Mouse (Mus musculus) myocyte (in vitro differentiated cells): Measurements from ENCODE around the gene Cdk18.

ENCODE experiments used
- CEBPB ChIP-seq: IDR thresholded peaks from 2 replicates; pipeline ENCODE4 v1.6.1; 2011; ENCODE audit warnings: mild to moderate bottlenecking, moderate library complexity; ENCODE audit not compliant: poor library complexity, insufficient read depth, severe bottlenecking
- E2F4 ChIP-seq: IDR thresholded peaks from one replicate; pipeline ENCODE4 v1.6.1; 2011; ENCODE audit warnings: mild to moderate bottlenecking, control low read depth, moderate library complexity; ENCODE audit not compliant: insufficient read depth
- MAX ChIP-seq: IDR thresholded peaks from one replicate; pipeline ENCODE4 v1.6.1; 2011; ENCODE audit warnings: low read depth, mild to moderate bottlenecking, control low read depth
- MYOD1 ChIP-seq, 3 experiments: IDR thresholded peaks; one replicate each; pipeline ENCODE4 v1.6.1; 2011; ENCODE audit warnings: control low read depth in 2 of 3, low read depth in 2 of 3, mild to moderate bottlenecking in 2 of 3, moderate library complexity in 1 of 3; ENCODE audit not compliant: insufficient read length in 2 of 3, control insufficient read depth in 1 of 3
- MYOG ChIP-seq, 3 experiments: IDR thresholded peaks; one replicate each; pipeline ENCODE4 v1.6.1; 2011; ENCODE audit warnings: control low read depth in 2 of 3, low read depth in 2 of 3, mild to moderate bottlenecking in 2 of 3; ENCODE audit not compliant: insufficient read length in 2 of 3, control insufficient read depth in 1 of 3, insufficient read depth in 1 of 3
- POLR2A ChIP-seq: IDR thresholded peaks from one replicate; pipeline ENCODE4 v1.6.1; 2011; ENCODE audit warnings: low read depth, mild to moderate bottlenecking, control low read depth, moderate library complexity; ENCODE audit not compliant: insufficient read length
- POLR2AphosphoS2 ChIP-seq: IDR thresholded peaks from one replicate; pipeline ENCODE4 v1.6.1; 2011; ENCODE audit warnings: low read depth, control low read depth; ENCODE audit not compliant: insufficient read length
- REST ChIP-seq: IDR thresholded peaks from one replicate; pipeline ENCODE4 v1.6.1; 2011; ENCODE audit warnings: mild to moderate bottlenecking, control low read depth, moderate library complexity; ENCODE audit not compliant: insufficient read depth, insufficient read length
- SRF ChIP-seq: IDR thresholded peaks from one replicate; pipeline ENCODE4 v1.6.1; 2011; ENCODE audit warnings: low read depth; ENCODE audit not compliant: control insufficient read depth, insufficient read length
- TCF12 ChIP-seq: IDR thresholded peaks from one replicate; pipeline ENCODE4 v1.6.1; 2011; ENCODE audit warnings: mild to moderate bottlenecking, control low read depth; ENCODE audit not compliant: poor library complexity, insufficient read depth, severe bottlenecking
- TCF3 ChIP-seq: IDR thresholded peaks from one replicate; pipeline ENCODE4 v1.6.1; 2011; ENCODE audit warnings: low read depth, control low read depth; ENCODE audit not compliant: insufficient read length
- USF1 ChIP-seq: IDR thresholded peaks from one replicate; pipeline ENCODE4 v1.6.1; 2011; ENCODE audit warnings: low read depth, mild to moderate bottlenecking, control low read depth, moderate library complexity

- TF ChIP-seq MAX (no peak), REST (no peak), POLR2A (no peak), POLR2AphosphoS2 (no peak), CEBPB (no peak), MYOG (IDR thresholded peaks at IDR 0.05; ENCODE audit: control insufficient read depth in 1 of 3, insufficient read depth in 1 of 3, insufficient read length in 2 of 3, low read depth in 2 of 3) (no peak), E2F4 (no peak), MYOD1 (IDR thresholded peaks at IDR 0.05; ENCODE audit: control insufficient read depth in 1 of 3, insufficient read length in 2 of 3, low read depth in 2 of 3) (no peak), TCF12 (no peak), USF1 (no peak), SRF (no peak), TCF3 (no peak)
Observed at GRCm38 (mm10) chr1:132158741-132159140, 19.3 kb upstream of the Cdk18 start.
